16 mouse cellular contexts compared by ENCODE assay signal in the genomic region with DNA sequence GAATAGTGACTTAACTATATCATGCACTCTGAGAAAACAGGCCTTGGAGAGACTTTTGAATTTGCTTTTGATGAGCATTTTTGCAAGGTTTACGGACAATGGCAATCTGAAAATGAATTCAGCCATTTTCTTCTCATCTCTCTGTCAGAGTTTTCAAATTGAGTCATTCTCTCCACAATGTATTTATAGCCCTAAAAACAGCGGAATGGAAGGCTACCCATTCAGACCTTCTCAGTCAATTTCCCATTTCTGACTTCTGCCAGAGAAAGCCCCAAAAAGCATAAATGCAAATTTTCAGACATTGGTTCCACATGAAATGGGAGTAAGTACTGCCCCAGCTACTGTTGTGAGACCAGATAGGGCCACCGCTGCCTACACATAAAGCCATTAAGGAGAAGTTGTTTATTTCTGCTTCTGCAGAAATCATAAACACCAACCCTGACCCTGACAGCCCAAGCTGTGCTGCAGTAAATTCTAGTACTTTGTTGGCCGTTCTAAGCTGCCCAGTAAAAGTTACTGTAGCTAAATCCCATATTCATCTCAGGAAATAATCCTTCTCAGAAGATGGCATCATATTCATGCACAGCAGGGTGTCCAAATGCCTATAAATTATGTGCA.
A peak's percentile ranks its signal among the peaks of the same experiment; 100 is the strongest.
DNase-seq lines count a peak whose midpoint lies in the region; ATAC-seq and TF ChIP-seq lines count a peak whose summit lies in the region.
"Had no signal": no experiment of that assay in that cellular context is flagged by ENCODE, and none has a peak within 500 bp of the region (broad histone marks: within the 10 kb centered on the region; RNA-seq: fewer than 3 reads in every experiment).

No protein-coding gene starts in this region.

- no peak overlapping the region for H3K9ac ChIP-seq in neural tube, embryonic 11.5 days (ENCODE audit: low read length)
- H3K9ac ChIP-seq in limb, embryonic 14.5 days (ENCODE audit: low read depth, low read length, severe bottlenecking), result no peak overlapping the region
- H3K9ac ChIP-seq: liver, embryonic 15.5 days had no signal

- 69% methylated on average over 4 of the region's 4 CpGs for WGBS in kidney, adult 2 months
- WGBS in neural tube, embryonic 11.5 days, result 65% methylated on average over 4 of the region's 4 CpGs
- 40% methylated on average over 4 of the region's 4 CpGs for WGBS in limb, embryonic 14.5 days

- H3K27me3 ChIP-seq in kidney, adult 2 months (replicated peaks; ENCODE audit: control insufficient read depth, insufficient read depth, low read length), result no peaks in the 10 kb centered on the region
- H3K27me3 ChIP-seq in neural tube, embryonic 11.5 days (ENCODE audit: control insufficient read depth, insufficient read depth, low read length), result no peaks in the 10 kb centered on the region
- H3K27me3 ChIP-seq in limb, embryonic 14.5 days (ENCODE audit: control insufficient read depth, insufficient read depth, low read length), result no peaks in the 10 kb centered on the region
- H3K27me3 ChIP-seq: liver, embryonic 15.5 days had no signal

- no peak overlapping the region for H3K27ac ChIP-seq in kidney, adult 2 months (ENCODE audit: insufficient read depth, low read depth, low read length)
- H3K27ac ChIP-seq in neural tube, embryonic 11.5 days (ENCODE audit: low read depth, low read length), result peak overlapping the region; percentile 11; the same call in 1 of the 2 replicates
- H3K27ac ChIP-seq in limb, embryonic 14.5 days (replicated peaks; ENCODE audit: low read depth, low read length), result peak overlapping the region; percentile 52
- H3K27ac ChIP-seq: liver, embryonic 15.5 days had no signal

- TF ChIP-seq POLR2A in kidney, adult 2 months (IDR thresholded peaks at IDR 0.05; ENCODE audit: low read depth, low read length), result no peak
- no peak for TF ChIP-seq POLR2A in limb, embryonic 14.5 days (IDR thresholded peaks at IDR 0.05; ENCODE audit: borderline replicate concordance, extremely low read depth, insufficient read depth, insufficient read length)

- no peak overlapping the region for H3K4me2 ChIP-seq in neural tube, embryonic 11.5 days (ENCODE audit: low read depth)
- H3K4me2 ChIP-seq in limb, embryonic 14.5 days (replicated peaks; ENCODE audit: low read depth, low read length, severe bottlenecking), result no peak overlapping the region
- H3K4me2 ChIP-seq: heart, embryonic 11.5 days; liver, embryonic 15.5 days had no signal

- peak; percentile 2 for DNase-seq in kidney, postnatal 10 days
- no peak for DNase-seq in kidney, adult 2 months
- DNase-seq in neural tube, embryonic 11.5 days (ENCODE audit: low spot score), result no peak
- no peak for DNase-seq in neural tube, embryonic 10.5 days (ENCODE audit: extremely low spot score, low spot score)
- peak; percentile 12 for DNase-seq in limb, embryonic 14.5 days (ENCODE audit: low spot score)
- no peak for DNase-seq in left cerebral cortex, postnatal 10 days (ENCODE audit: extremely low spot score in 1 of 2, low spot score in 2 of 2)
- no peak for DNase-seq in right cerebral cortex, adult 18-20 months
- DNase-seq: adrenal gland, postnatal 14 days; cerebellum, adult 9-10 months; gastrocnemius, postnatal 36 days; heart, postnatal 36 days; layer of hippocampus, adult 9-11 months; right cerebral cortex, postnatal 25 days; thymus, adult 18-20 months had no signal

- ATAC-seq in neural tube, embryonic 11.5 days (ENCODE audit: insufficient read depth, low FRiP score, low TSS enrichment), result no peak
- ATAC-seq in limb, embryonic 14.5 days (ENCODE audit: low FRiP score, low read depth), result peak; percentile 28

- H3K4me3 ChIP-seq in kidney, adult 2 months (ENCODE audit: insufficient read depth, low read depth, low read length), result no peak overlapping the region
- H3K4me3 ChIP-seq in neural tube, embryonic 11.5 days (ENCODE audit: low read depth, low read length), result no peak overlapping the region
- no peak overlapping the region for H3K4me3 ChIP-seq in limb, embryonic 14.5 days (replicated peaks; ENCODE audit: low read length)
- H3K4me3 ChIP-seq: liver, embryonic 15.5 days had no signal

- TF ChIP-seq CTCF in kidney, adult 2 months (conservative IDR thresholded peaks at IDR 0.05; ENCODE audit: insufficient read depth, insufficient read length, low read depth, low read length), result no peak

- intact Hi-C loops in left cerebral cortex, postnatal 10 days (cut with DNase I), result no loop called here

- no peaks in the 10 kb centered on the region for H3K4me1 ChIP-seq in kidney, adult 2 months (ENCODE audit: control insufficient read depth, insufficient read depth, low read length)
- H3K4me1 ChIP-seq in neural tube, embryonic 11.5 days (ENCODE audit: control insufficient read depth, insufficient read depth, low read length), result no peaks in the 10 kb centered on the region
- peaks cover 21% of the 10 kb centered on the region for H3K4me1 ChIP-seq in limb, embryonic 14.5 days (ENCODE audit: control insufficient read depth, insufficient read depth, low read length)
- H3K4me1 ChIP-seq: liver, embryonic 15.5 days had no signal

- no peaks in the 10 kb centered on the region for H3K9me3 ChIP-seq in neural tube, embryonic 11.5 days (ENCODE audit: control insufficient read depth, low read length)
- no peaks in the 10 kb centered on the region for H3K9me3 ChIP-seq in limb, embryonic 14.5 days (ENCODE audit: control insufficient read depth, low read length)
- H3K9me3 ChIP-seq: liver, embryonic 15.5 days had no signal

- no peaks in the 10 kb centered on the region for H3K36me3 ChIP-seq in kidney, adult 2 months (ENCODE audit: control insufficient read depth, insufficient read depth, low read length)
- no peaks in the 10 kb centered on the region for H3K36me3 ChIP-seq in neural tube, embryonic 11.5 days (ENCODE audit: control insufficient read depth, insufficient read depth, low read length)
- no peaks in the 10 kb centered on the region for H3K36me3 ChIP-seq in limb, embryonic 14.5 days (ENCODE audit: control insufficient read depth, insufficient read depth, low read length)
- H3K36me3 ChIP-seq: liver, embryonic 15.5 days had no signal

Comparison
In these comparisons a context has a peak if more than half of its experiments do, and no peak if none do; other contexts are left out.
1. DNase-seq: peak in kidney, postnatal 10 days (single experiment) and limb, embryonic 14.5 days (single experiment); none in kidney, adult 2 months (single experiment), neural tube, embryonic 11.5 days (single experiment), neural tube, embryonic 10.5 days (single experiment), left cerebral cortex, postnatal 10 days (0 of 2) and right cerebral cortex, adult 18-20 months (single experiment).